Mouse (Mus musculus): ENCODE data around the gene Drg1. TPM values are rescaled to one million over a fixed set of nuclear protein-coding genes. Genes with fewer than 3 reads are reported as not detected.
A peak's percentile ranks its signal among the peaks of the same experiment; 100 is the strongest.

Gene Drg1
- total and polyA plus RNA-seq, 2 experiments from 2014 or later: 73.1 to 176 TPM

DNA sequence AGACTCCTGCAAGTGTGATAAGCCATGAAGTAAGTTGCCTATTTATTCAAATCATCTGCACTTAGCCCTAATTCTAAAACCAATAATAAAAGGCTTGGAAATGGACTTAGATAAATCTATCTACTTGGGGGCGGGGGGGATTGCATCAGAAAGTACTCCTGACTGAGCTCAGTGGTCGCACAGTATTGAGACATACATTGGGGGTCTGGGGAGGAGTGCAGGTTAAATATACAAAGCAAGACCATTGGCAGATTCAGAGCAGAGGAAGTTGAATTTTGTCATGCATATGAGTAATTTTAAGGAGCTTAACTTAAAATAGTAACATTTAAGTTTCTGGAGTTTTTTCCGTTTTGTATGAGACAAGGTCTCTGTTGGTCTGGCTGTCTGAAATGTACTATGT lies 34.0 kb downstream of the Drg1 start:
- DNase-seq (ENCODE audit: low spot score) (no peak), ATAC-seq (no peak)
- H3K4me3 ChIP-seq (ENCODE audit: low read length): no peak overlapping the region
- no peak for TF ChIP-seq CTCF (IDR thresholded peaks at IDR 0.05; ENCODE audit: low read depth)
- peaks cover 28% of the 10 kb centered on the region for H3K36me3 ChIP-seq (ENCODE audit: insufficient read depth, low read length)
- 92% methylated on average over 3 of the region's 3 CpGs for WGBS
- H3K27ac ChIP-seq: no peak overlapping the region
- H3K4me1 ChIP-seq (ENCODE audit: insufficient read depth, low read length): no peaks in the 10 kb centered on the region
- H3K9ac ChIP-seq (replicated peaks; ENCODE audit: low read length): no peak overlapping the region
- H3K4me2 ChIP-seq (ENCODE audit: low read depth, low read length): no peak overlapping the region
- H3K27me3 ChIP-seq (ENCODE audit: insufficient read depth, low read length): no peaks in the 10 kb centered on the region
- no peaks in the 10 kb centered on the region for H3K9me3 ChIP-seq (ENCODE audit: low read length)

DNA sequence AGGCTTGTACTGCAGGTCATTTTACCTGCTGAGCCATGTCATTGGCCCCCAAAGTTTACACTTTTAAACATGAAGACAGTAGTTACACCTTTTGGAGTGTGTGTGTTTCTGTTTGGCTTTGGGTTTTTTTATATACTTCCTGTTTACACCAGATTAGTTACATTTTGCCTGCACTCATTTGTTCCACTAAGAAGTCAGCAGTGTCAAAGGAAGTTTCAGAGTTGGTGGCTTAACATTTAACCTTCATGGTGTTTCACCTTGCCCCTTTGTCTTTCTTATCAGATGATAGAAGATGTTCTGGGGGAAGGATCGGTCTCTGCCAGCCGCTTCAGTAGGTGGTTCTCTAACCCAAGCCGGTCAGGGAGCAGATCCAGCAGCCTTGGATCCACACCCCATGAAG lies 39.1 kb downstream of the Drg1 start:
- Histone ChIP-seq H3K9ac (replicated peaks; ENCODE audit: low read length) (no peak overlapping the region), H3K4me1 (ENCODE audit: insufficient read depth, low read length) (no peaks in the 10 kb centered on the region), H3K4me3 (ENCODE audit: low read length) (no peak overlapping the region), H3K9me3 (ENCODE audit: low read length) (no peaks in the 10 kb centered on the region), H3K27me3 (ENCODE audit: insufficient read depth, low read length) (no peaks in the 10 kb centered on the region), H3K27ac (no peak overlapping the region), H3K36me3 (ENCODE audit: insufficient read depth, low read length) (peaks cover 54% of the 10 kb centered on the region), H3K4me2 (ENCODE audit: low read depth, low read length) (no peak overlapping the region)
- WGBS: 96% methylated on average over 3 of the region's 3 CpGs
- ATAC-seq (no peak), DNase-seq (ENCODE audit: low spot score) (no peak)
- no peak for TF ChIP-seq CTCF (IDR thresholded peaks at IDR 0.05; ENCODE audit: low read depth)

DNA sequence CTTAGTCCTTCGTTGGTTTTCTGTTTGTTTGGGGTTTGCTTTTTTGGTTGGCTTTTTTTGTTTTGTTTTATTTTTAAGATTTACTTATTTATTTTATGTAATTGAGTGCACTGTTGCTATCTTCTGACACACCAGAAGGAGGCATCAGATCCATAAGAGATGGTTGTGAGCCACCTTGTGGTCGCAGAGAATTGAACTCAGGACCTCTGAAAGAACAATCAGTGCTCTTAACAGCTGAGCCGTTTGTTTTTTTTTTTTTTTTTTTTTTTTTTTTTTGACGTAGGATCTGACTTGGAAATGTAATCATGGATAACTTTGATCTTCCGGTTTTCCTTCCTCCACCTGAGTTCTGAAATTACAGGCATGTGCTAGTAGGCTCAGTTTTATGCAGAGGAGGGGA lies 43.1 kb downstream of the Drg1 start:
- H3K4me3 ChIP-seq (ENCODE audit: low read length): no peak overlapping the region
- H3K27me3 ChIP-seq (ENCODE audit: insufficient read depth, low read length): no peaks in the 10 kb centered on the region
- H3K4me2 ChIP-seq (ENCODE audit: low read depth, low read length): no peak overlapping the region
- no peak overlapping the region for H3K27ac ChIP-seq
- no peaks in the 10 kb centered on the region for H3K9me3 ChIP-seq (ENCODE audit: low read length)
- DNase-seq (ENCODE audit: low spot score) (no peak), ATAC-seq (no peak)
- peaks cover 51% of the 10 kb centered on the region for H3K36me3 ChIP-seq (ENCODE audit: insufficient read depth, low read length)
- 0 out of 2 replicates have a peak, but pooled peaks have one; percentile 16 for TF ChIP-seq CTCF (IDR thresholded peaks at IDR 0.05; ENCODE audit: low read depth)
- WGBS: 68% methylated on average over 5 of the region's 5 CpGs
- H3K9ac ChIP-seq (replicated peaks; ENCODE audit: low read length): no peak overlapping the region
- no peaks in the 10 kb centered on the region for H3K4me1 ChIP-seq (ENCODE audit: insufficient read depth, low read length)

DNA sequence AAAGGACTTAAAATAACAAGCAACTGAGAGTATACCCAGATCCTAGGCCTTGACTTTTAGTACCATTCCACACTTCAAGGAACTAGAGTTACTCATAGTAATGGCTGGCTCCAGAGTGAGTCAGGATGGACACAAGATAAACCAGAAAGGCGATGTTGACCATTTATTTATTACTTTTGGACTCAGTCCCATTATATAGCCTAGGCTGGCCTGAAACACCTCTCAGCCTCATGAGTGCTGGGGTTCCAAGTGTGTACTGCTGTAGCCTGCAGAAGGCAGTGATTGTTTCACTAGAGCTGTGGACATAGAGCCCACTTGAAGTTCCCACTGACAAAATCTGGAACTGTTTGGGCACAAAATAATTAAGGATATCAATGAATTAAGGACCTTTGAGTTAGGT lies 53.7 kb downstream of the Drg1 start:
- no peak overlapping the region for H3K4me2 ChIP-seq (ENCODE audit: low read depth, low read length)
- no peaks in the 10 kb centered on the region for H3K9me3 ChIP-seq (ENCODE audit: low read length)
- H3K36me3 ChIP-seq (ENCODE audit: insufficient read depth, low read length): peaks cover 21% of the 10 kb centered on the region
- no peak overlapping the region for H3K27ac ChIP-seq
- no peak for ATAC-seq
- no peaks in the 10 kb centered on the region for H3K27me3 ChIP-seq (ENCODE audit: insufficient read depth, low read length)
- no peak overlapping the region for H3K9ac ChIP-seq (replicated peaks; ENCODE audit: low read length)
- no peak for TF ChIP-seq CTCF (IDR thresholded peaks at IDR 0.05; ENCODE audit: low read depth)
- DNase-seq (ENCODE audit: low spot score): no peak
- H3K4me1 ChIP-seq (ENCODE audit: insufficient read depth, low read length): no peaks in the 10 kb centered on the region
- no peak overlapping the region for H3K4me3 ChIP-seq (ENCODE audit: low read length)
- 82% methylated on average over 1 of the region's 1 CpGs for WGBS

DNA sequence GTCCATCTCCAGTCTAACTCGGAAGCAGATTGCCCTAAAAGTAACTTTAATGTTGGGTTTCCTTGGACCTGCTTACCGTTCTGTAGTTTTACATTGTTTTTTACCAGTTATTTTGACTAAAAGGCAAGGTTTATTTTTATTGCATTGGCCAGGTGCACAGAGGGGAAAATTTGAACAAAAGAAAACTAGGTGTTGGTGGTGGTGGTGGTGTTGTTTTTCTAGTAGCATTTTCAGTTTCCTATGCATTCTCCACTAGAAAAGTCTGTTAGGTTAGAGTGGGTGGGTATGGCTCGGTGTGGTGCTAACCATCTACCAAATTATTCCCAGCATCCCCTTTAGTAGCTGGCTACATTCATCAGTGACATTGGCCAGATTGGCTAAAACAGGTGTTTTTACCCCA lies 59.4 kb downstream of the Drg1 start:
- Histone ChIP-seq H3K4me1 (ENCODE audit: insufficient read depth, low read length) (no peaks in the 10 kb centered on the region), H3K27me3 (ENCODE audit: insufficient read depth, low read length) (no peaks in the 10 kb centered on the region), H3K27ac (no peak overlapping the region), H3K4me2 (ENCODE audit: low read depth, low read length) (no peak overlapping the region), H3K9ac (replicated peaks; ENCODE audit: low read length) (no peak overlapping the region), H3K4me3 (ENCODE audit: low read length) (no peak overlapping the region), H3K36me3 (ENCODE audit: insufficient read depth, low read length) (peaks cover 9% of the 10 kb centered on the region), H3K9me3 (ENCODE audit: low read length) (no peaks in the 10 kb centered on the region)
- DNase-seq (ENCODE audit: low spot score) (no peak), ATAC-seq (no peak)
- no peak for TF ChIP-seq CTCF (IDR thresholded peaks at IDR 0.05; ENCODE audit: low read depth)
- WGBS: 96% methylated on average over 3 of the region's 3 CpGs

DNA sequence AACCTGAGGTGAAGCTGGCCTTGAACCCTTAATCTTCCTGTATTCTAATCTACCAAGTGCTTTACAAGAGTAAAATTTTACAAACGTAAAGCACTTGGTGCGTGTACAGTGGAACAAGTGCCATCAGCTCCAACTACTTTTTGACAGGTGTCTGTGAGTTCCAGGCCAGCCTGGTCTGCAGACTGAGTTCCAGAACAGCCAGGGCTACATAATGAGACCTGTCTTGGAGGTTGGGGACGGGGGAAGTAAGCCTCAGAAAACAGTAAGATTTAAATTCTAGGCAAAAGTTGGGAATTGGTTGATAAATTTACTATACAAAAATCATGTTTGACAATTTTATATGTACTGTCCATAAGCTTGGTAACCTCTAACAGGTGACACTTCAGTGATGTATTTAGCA lies 61.0 kb downstream of the Drg1 start:
- WGBS: 98% methylated on average over 3 of the region's 3 CpGs

DNA sequence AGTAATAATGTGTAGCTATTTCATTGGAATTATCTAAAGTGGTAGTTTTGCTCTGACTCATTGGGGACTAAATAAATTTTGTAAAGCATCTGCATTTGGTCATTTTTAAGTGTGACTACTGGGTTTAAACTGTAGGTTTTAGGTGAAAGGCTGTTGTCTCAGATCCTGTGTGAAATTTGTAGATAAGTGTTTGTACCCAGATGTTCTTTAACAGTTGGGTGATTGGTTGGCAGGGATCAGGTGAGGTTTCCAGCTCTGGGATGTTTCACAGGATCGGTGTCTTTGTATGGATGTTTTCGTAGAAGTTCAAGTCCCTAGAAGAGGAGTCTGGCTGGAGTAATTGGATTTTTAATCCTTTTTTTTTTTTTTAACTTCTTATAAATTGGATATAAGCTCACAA lies 62.4 kb downstream of the Drg1 start:
- WGBS: 91% methylated on average over 2 of the region's 2 CpGs
- H3K4me1 ChIP-seq (ENCODE audit: insufficient read depth, low read length): no peaks in the 10 kb centered on the region
- no peak overlapping the region for H3K27ac ChIP-seq
- no peak overlapping the region for H3K9ac ChIP-seq (replicated peaks; ENCODE audit: low read length)
- no peak for TF ChIP-seq CTCF (IDR thresholded peaks at IDR 0.05; ENCODE audit: low read depth)
- no peaks in the 10 kb centered on the region for H3K9me3 ChIP-seq (ENCODE audit: low read length)
- H3K36me3 ChIP-seq (ENCODE audit: insufficient read depth, low read length): peaks cover 9% of the 10 kb centered on the region
- H3K27me3 ChIP-seq (ENCODE audit: insufficient read depth, low read length): no peaks in the 10 kb centered on the region
- H3K4me3 ChIP-seq (ENCODE audit: low read length): no peak overlapping the region
- peak overlapping the region; percentile 40 for H3K4me2 ChIP-seq (ENCODE audit: low read depth, low read length)
- DNase-seq (ENCODE audit: low spot score) (no peak), ATAC-seq (no peak)

More for the DNA sequence above, 61.0 kb downstream of the Drg1 start:
- Histone ChIP-seq H3K4me2 (ENCODE audit: low read depth, low read length) (no peak overlapping the region), H3K9me3 (ENCODE audit: low read length) (no peaks in the 10 kb centered on the region), H3K4me1 (ENCODE audit: insufficient read depth, low read length) (no peaks in the 10 kb centered on the region), H3K36me3 (ENCODE audit: insufficient read depth, low read length) (peaks cover 9% of the 10 kb centered on the region), H3K27ac (no peak overlapping the region), H3K4me3 (ENCODE audit: low read length) (no peak overlapping the region), H3K27me3 (ENCODE audit: insufficient read depth, low read length) (no peaks in the 10 kb centered on the region), H3K9ac (replicated peaks; ENCODE audit: low read length) (no peak overlapping the region)
- no peak for DNase-seq (ENCODE audit: low spot score)
- no peak for TF ChIP-seq CTCF (IDR thresholded peaks at IDR 0.05; ENCODE audit: low read depth)
- ATAC-seq: no peak

Data from hindbrain, postnatal 0 days (tissue).